Mouse (Mus musculus) embryo, embryonic 10.5 days (tissue): ENCODE data around the gene Gm6351.
"Not testable (repeated sequence)": the region's sequence is repeated elsewhere in the genome, so short reads cannot be mapped to it uniquely, and the experiment has no call there.

ENCODE experiments used
- DNase-seq: peaks from one replicate; pipeline ENCODE4 v3.0.0-alpha.2; 2015; ENCODE audit warnings: low spot score

The Gm6351 gene

GRCm38 (mm10) chr5:94076085-94076484 is at the start of gene Gm6351:
Gm6351 (plus strand) TSS chr5:94076385.
- DNase-seq = not testable (repeated sequence)

GRCm38 (mm10) chr5:94070445-94070844 is 5.7 kb upstream of the Gm6351 start, which contains the start of gene BC061212:
BC061212 (minus strand) TSS chr5:94070545.
- not testable (repeated sequence) for DNase-seq
